Mouse (Mus musculus): ENCODE measurements around the gene Gm5565.
"Not testable (repeated sequence)": the region's sequence is repeated elsewhere in the genome, so short reads cannot be mapped to it uniquely, and the experiment has no call there.

GRCm38 (mm10) chr5:146185204-146185603 is 24.9 kb upstream of the Gm5565 start, which contains the start of gene 1700001J03Rik:
- TF ChIP-seq CTCF (IDR thresholded peaks at IDR 0.05; ENCODE audit: insufficient read depth, low read length); POLR2A (IDR thresholded peaks at IDR 0.05; ENCODE audit: borderline replicate concordance, extremely low read depth, low read depth, low read length): not testable (repeated sequence)
